ENCODE assay signal across 18 mouse cellular contexts in the genomic region with DNA sequence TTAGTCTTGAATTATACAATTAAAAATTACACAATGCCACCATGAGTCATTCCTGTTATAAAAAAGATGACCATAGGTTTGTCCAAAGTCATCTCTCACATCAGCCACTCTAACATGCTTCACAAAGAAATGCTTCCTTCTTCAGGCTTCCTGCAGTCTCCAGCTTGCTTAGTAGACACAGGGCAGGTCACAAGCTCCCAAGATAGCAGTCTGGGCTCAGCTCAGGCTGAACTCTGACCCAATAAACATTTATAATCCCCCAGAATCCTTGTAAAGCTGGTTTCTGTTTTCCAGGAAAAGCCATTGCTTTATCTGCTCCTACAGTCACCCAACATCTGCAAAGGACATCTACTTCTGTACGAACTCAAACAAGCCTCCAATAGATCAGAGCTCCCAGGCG.
A peak's percentile ranks its signal among the peaks of the same experiment; 100 is the strongest.
DNase-seq lines count a peak whose midpoint lies in the region; ATAC-seq lines count a peak whose summit lies in the region.
"Had no signal": no experiment of that assay in that cellular context is flagged by ENCODE, and none has a peak within 500 bp of the region (broad histone marks: within the 10 kb centered on the region; RNA-seq: fewer than 3 reads in every experiment).

No protein-coding gene starts in this region.

- H3K4me2 ChIP-seq in midbrain, embryonic 11.5 days = no peak overlapping the region
- no peak overlapping the region for H3K4me2 ChIP-seq in midbrain, embryonic 13.5 days (replicated peaks)
- H3K4me2 ChIP-seq: heart, embryonic 15.5 days; hindbrain, embryonic 12.5 days; liver, embryonic 13.5 days; lung, embryonic 15.5 days; midbrain, embryonic 15.5 days had no signal

- 48% methylated on average over 2 of the region's 2 CpGs for WGBS in midbrain, embryonic 11.5 days
- WGBS in midbrain, embryonic 13.5 days = 69% methylated on average over 2 of the region's 2 CpGs

- no peak overlapping the region for H3K9ac ChIP-seq in midbrain, embryonic 11.5 days (ENCODE audit: low read length)
- H3K9ac ChIP-seq in midbrain, embryonic 13.5 days (replicated peaks) = no peak overlapping the region
- H3K9ac ChIP-seq: heart, embryonic 15.5 days; hindbrain, embryonic 12.5 days; liver, embryonic 13.5 days; lung, embryonic 15.5 days; midbrain, embryonic 15.5 days had no signal

- peak; percentile 90 for DNase-seq in heart, adult 11 months
- no peak for DNase-seq in heart, postnatal 36 days
- DNase-seq in midbrain, embryonic 11.5 days (ENCODE audit: low spot score, missing footprints) = peak; percentile 53
- peak; percentile 32 for DNase-seq in kidney, postnatal 14 days
- DNase-seq in left cerebral cortex, adult 11 months (ENCODE audit: low spot score) = no peak
- DNase-seq in gastrocnemius, postnatal 14 days = no peak
- DNase-seq: B cell, adult 2 months; cerebellum, adult 9-10 months; liver, embryonic 13.5 days; thymus, postnatal 4 days had no signal

- H3K36me3 ChIP-seq in midbrain, embryonic 11.5 days (ENCODE audit: control insufficient read depth, insufficient read depth, low read length) = no peaks in the 10 kb centered on the region
- no peaks in the 10 kb centered on the region for H3K36me3 ChIP-seq in midbrain, embryonic 13.5 days
- H3K36me3 ChIP-seq: heart, embryonic 15.5 days; hindbrain, embryonic 12.5 days; liver, embryonic 13.5 days; lung, embryonic 15.5 days; midbrain, embryonic 15.5 days had no signal

- no peak overlapping the region for H3K27ac ChIP-seq in midbrain, embryonic 11.5 days (ENCODE audit: low read depth, low read length)
- no peak overlapping the region for H3K27ac ChIP-seq in midbrain, embryonic 13.5 days
- H3K27ac ChIP-seq: heart, embryonic 15.5 days; hindbrain, embryonic 12.5 days; liver, embryonic 13.5 days; lung, embryonic 15.5 days; macrophage; midbrain, embryonic 15.5 days had no signal

- no peaks in the 10 kb centered on the region for H3K9me3 ChIP-seq in midbrain, embryonic 11.5 days (ENCODE audit: control insufficient read depth, low read length)
- H3K9me3 ChIP-seq in midbrain, embryonic 13.5 days = 0 out of 2 replicates have a peak, but pooled peaks cover 2% of the 10 kb centered on the region
- H3K9me3 ChIP-seq: heart, embryonic 15.5 days; hindbrain, embryonic 12.5 days; liver, embryonic 13.5 days; lung, embryonic 15.5 days; midbrain, embryonic 15.5 days had no signal

- no peak for ATAC-seq in midbrain, embryonic 11.5 days (ENCODE audit: low FRiP score)
- no peak for ATAC-seq in midbrain, embryonic 13.5 days
- ATAC-seq in cerebellum, adult (ENCODE audit: insufficient number of reproducible peaks, low FRiP score, low TSS enrichment) = no peak
- ATAC-seq: inflammation-experienced regulatory T-cells, adult 6 months; midbrain, embryonic 15.5 days had no signal

- H3K4me1 ChIP-seq in midbrain, embryonic 11.5 days (ENCODE audit: control insufficient read depth, insufficient read depth, low read length) = no peaks in the 10 kb centered on the region
- no peaks in the 10 kb centered on the region for H3K4me1 ChIP-seq in midbrain, embryonic 13.5 days (replicated peaks)
- H3K4me1 ChIP-seq: heart, embryonic 15.5 days; hindbrain, embryonic 12.5 days; liver, embryonic 13.5 days; lung, embryonic 15.5 days; midbrain, embryonic 15.5 days had no signal

- intact Hi-C loops in heart, postnatal 36 days (cut with DNase I) = no loop called here
- intact Hi-C loops in gastrocnemius, postnatal 14 days (cut with DNase I; ENCODE audit: low total_unique reads) = no loop called here

- no peaks in the 10 kb centered on the region for H3K27me3 ChIP-seq in midbrain, embryonic 11.5 days (ENCODE audit: control insufficient read depth, insufficient read depth, low read length)
- H3K27me3 ChIP-seq in midbrain, embryonic 13.5 days = no peaks in the 10 kb centered on the region
- H3K27me3 ChIP-seq: heart, embryonic 15.5 days; hindbrain, embryonic 12.5 days; liver, embryonic 13.5 days; lung, embryonic 15.5 days; midbrain, embryonic 15.5 days had no signal

- no peak overlapping the region for H3K4me3 ChIP-seq in midbrain, embryonic 11.5 days (ENCODE audit: low read depth, low read length)
- no peak overlapping the region for H3K4me3 ChIP-seq in midbrain, embryonic 13.5 days (replicated peaks)
- H3K4me3 ChIP-seq: heart, embryonic 15.5 days; hindbrain, embryonic 12.5 days; liver, embryonic 13.5 days; lung, embryonic 15.5 days; midbrain, embryonic 15.5 days had no signal

Comparison
In these comparisons a context has a peak if more than half of its experiments do, and no peak if none do; other contexts are left out.
1. DNase-seq: peak in heart, adult 11 months (single experiment), midbrain, embryonic 11.5 days (single experiment) and kidney, postnatal 14 days (single experiment); none in heart, postnatal 36 days (0 of 2), left cerebral cortex, adult 11 months (single experiment) and gastrocnemius, postnatal 14 days (single experiment).